ENCODE assay signal across 13 mouse cellular contexts in the genomic region with DNA sequence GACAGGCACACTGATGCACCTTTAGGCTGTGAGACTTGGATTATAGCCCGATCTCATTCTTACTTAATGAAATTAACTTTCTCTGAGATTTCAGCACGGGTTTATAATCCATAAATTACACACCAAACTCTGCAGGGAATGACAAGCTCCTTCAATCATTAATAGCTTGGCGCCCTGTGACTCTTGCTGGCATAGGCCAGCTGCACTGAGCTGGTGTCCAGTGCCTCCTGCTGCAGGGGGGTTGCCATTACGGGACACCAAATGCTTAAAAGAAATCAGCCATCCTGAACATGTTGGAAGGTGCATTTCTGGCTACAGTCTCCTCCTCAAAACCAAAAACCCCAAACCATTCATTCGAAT.
DNase-seq lines count a peak whose midpoint lies in the region; ATAC-seq and TF ChIP-seq lines count a peak whose summit lies in the region.
"Had no signal": no experiment of that assay in that cellular context is flagged by ENCODE, and none has a peak within 500 bp of the region (broad histone marks: within the 10 kb centered on the region; RNA-seq: fewer than 3 reads in every experiment).

No protein-coding gene starts in this region.

- peaks cover 16% of the 10 kb centered on the region for H3K4me1 ChIP-seq in kidney, embryonic 15.5 days

- no peak for DNase-seq in gastrocnemius, adult 2 months
- DNase-seq in gastrocnemius, postnatal 10 days: no peak
- peak; percentile 10 for DNase-seq in 3T3-L1 (ENCODE audit: low read depth, low spot score)
- DNase-seq in brain, embryonic 14.5 days (ENCODE audit: low read depth): no peak
- DNase-seq in urinary bladder, adult 2 months (ENCODE audit: low spot score): no peak
- DNase-seq in ovary, postnatal 10 days (ENCODE audit: low spot score): no peak
- DNase-seq: adrenal gland, adult 8-10 months; lung, embryonic 14.5 days had no signal

- no peak overlapping the region for H3K4me3 ChIP-seq in gastrocnemius, adult 2 months
- no peak overlapping the region for H3K4me3 ChIP-seq in kidney, embryonic 15.5 days (replicated peaks)
- H3K4me3 ChIP-seq: embryonic facial prominence, embryonic 15.5 days; hindbrain, embryonic 10.5 days; limb, embryonic 12.5 days; megakaryocyte, embryonic 14.5 days had no signal

- H3K27ac ChIP-seq in gastrocnemius, adult 2 months: no peak overlapping the region
- no peak overlapping the region for H3K27ac ChIP-seq in kidney, embryonic 15.5 days
- H3K27ac ChIP-seq: embryonic facial prominence, embryonic 15.5 days; hindbrain, embryonic 10.5 days; limb, embryonic 12.5 days had no signal

- peak; percentile 68 for ATAC-seq in kidney, embryonic 15.5 days (replicated peaks; ENCODE audit: low FRiP score)

- no peak overlapping the region for H3K9ac ChIP-seq in kidney, embryonic 15.5 days
- H3K9ac ChIP-seq: embryonic facial prominence, embryonic 15.5 days; limb, embryonic 12.5 days; lung, embryonic 14.5 days had no signal

- no peak for TF ChIP-seq POLR2A in brain, embryonic 14.5 days (IDR thresholded peaks at IDR 0.05; ENCODE audit: borderline replicate concordance, extremely low read depth, insufficient read depth, insufficient read length, poor library complexity, severe bottlenecking)

- peak; percentile 38 for TF ChIP-seq CTCF in gastrocnemius, adult 2 months (IDR thresholded peaks at IDR 0.05)
- peak; percentile 31; the same call in 1 of the 2 replicates for TF ChIP-seq CTCF in brain, embryonic 14.5 days (IDR thresholded peaks at IDR 0.05; ENCODE audit: borderline replicate concordance, extremely low read depth, insufficient read depth, insufficient read length)

- no peak overlapping the region for H3K4me2 ChIP-seq in kidney, embryonic 15.5 days
- H3K4me2 ChIP-seq: embryonic facial prominence, embryonic 15.5 days; limb, embryonic 12.5 days; lung, embryonic 14.5 days had no signal

- peaks cover 18% of the 10 kb centered on the region; the same call in 1 of the 2 replicates for H3K36me3 ChIP-seq in kidney, embryonic 15.5 days

- H3K27me3 ChIP-seq in kidney, embryonic 15.5 days: no peaks in the 10 kb centered on the region
- H3K27me3 ChIP-seq: embryonic facial prominence, embryonic 15.5 days; limb, embryonic 12.5 days; megakaryocyte, embryonic 14.5 days had no signal

- intact Hi-C loops in gastrocnemius, adult 2 months (cut with DNase I): no loop called here

- WGBS in kidney, embryonic 15.5 days: 73% methylated on average over 5 of the region's 5 CpGs

- no peaks in the 10 kb centered on the region for H3K9me3 ChIP-seq in kidney, embryonic 15.5 days (replicated peaks)
- H3K9me3 ChIP-seq: embryonic facial prominence, embryonic 15.5 days; hindbrain, embryonic 10.5 days; limb, embryonic 12.5 days; megakaryocyte, embryonic 14.5 days had no signal
